Mouse (Mus musculus) 3134 (cell line): ENCODE measurements around the gene Gm21988.

Experiments
- DNase-seq: peaks from one replicate; pipeline ENCODE4 v3.0.0-alpha.2; 2011; ENCODE audit warnings: low spot score; ENCODE audit not compliant: insufficient read length; ENCODE audit errors: extremely low read depth

Gm21988 gene

GRCm38 (mm10) chr11:70191188-70191587 is 48.4 kb downstream of the Gm21988 start:
- DNase-seq, result peak; percentile 62

- peak; percentile 92 for DNase-seq
Measured at GRCm38 (mm10) chr11:70189319-70190134, 50.1 kb downstream of the Gm21988 start.
